Mouse (Mus musculus) adipose tissue, adult 10 weeks (tissue): ENCODE measurements around the gene Sprr2a2. TPM values are rescaled to one million over a fixed set of nuclear protein-coding genes. Genes with fewer than 3 reads are reported as not detected.

Experiments used
- polyA plus RNA-seq: library from polyadenylated mRNA; stranded (reverse); fragments of 350-450 nt; fragmentation: Illumina TruSeq; extraction: RNeasy Lipid Tissue Mini Kit (QIAGEN cat#74804); gene quantifications from one replicate; pipeline ENCODE4 v1.2.3, GENCODE M21; 2014; ENCODE audit warnings: low read depth, low replicate concordance

Sprr2a2 gene
- polyA plus RNA-seq: 0.83 TPM

GRCm38 (mm10) chr3:92215569-92215968 is at the start of gene Sprr2a2, which contains the start of gene Sprr2a1:
Sprr2a2 (plus strand) TSS chr3:92215920.
Sprr2a1 (plus strand) TSS chr3:92215799.

GRCm38 (mm10) chr3:92285101-92285500 is 69.4 kb downstream of the Sprr2a2 start, which contains the start of gene Sprr2a3:
Sprr2a3 (plus strand) TSS chr3:92285417.

Other genes with a start within 250 kb of the Sprr2a2 start
- not detected for gene Pglyrp3, start 201.3 kb upstream of the Sprr2a2 start, polyA plus RNA-seq
- gene Lor, start 132.8 kb upstream of the Sprr2a2 start, polyA plus RNA-seq: 1.1 TPM
- gene Prr9, start 92.0 kb upstream of the Sprr2a2 start, polyA plus RNA-seq: not detected
- 22.1 TPM for gene Lelp1, start 73.2 kb upstream of the Sprr2a2 start, polyA plus RNA-seq
- gene Sprr2a1, start 121 bp upstream of the Sprr2a2 start, polyA plus RNA-seq: not detected
- gene Sprr2a3, start 69.5 kb downstream of the Sprr2a2 start, polyA plus RNA-seq: not detected
- gene Sprr2b, start 100.7 kb downstream of the Sprr2a2 start, polyA plus RNA-seq: not detected
- gene Sprr2d, start 123.2 kb downstream of the Sprr2a2 start, polyA plus RNA-seq: not detected
- not detected for gene Sprr2e, start 136.2 kb downstream of the Sprr2a2 start, polyA plus RNA-seq
- gene Sprr2f, start 149.3 kb downstream of the Sprr2a2 start, polyA plus RNA-seq: not detected
- gene Sprr2h, start 169.8 kb downstream of the Sprr2a2 start, polyA plus RNA-seq: not detected
- not detected for gene Sprr2i, start 192.1 kb downstream of the Sprr2a2 start, polyA plus RNA-seq
- not detected for gene Sprr2j-ps, start 202.2 kb downstream of the Sprr2a2 start, polyA plus RNA-seq
- 4.8 TPM for gene Gm9774, start 213.5 kb downstream of the Sprr2a2 start, polyA plus RNA-seq
- gene Sprr2k, start 216.7 kb downstream of the Sprr2a2 start, polyA plus RNA-seq: not detected
- gene Sprr1b, start 222.9 kb downstream of the Sprr2a2 start, polyA plus RNA-seq: not detected
- gene Sprr3, start 242.8 kb downstream of the Sprr2a2 start, polyA plus RNA-seq: not detected